Mouse (Mus musculus) C2C12 (cell line): ENCODE results near the gene Slc46a2. TPM values are rescaled to one million over a fixed set of nuclear protein-coding genes. Genes with fewer than 3 reads are reported as not detected.

ENCODE experiments used
- H3K27me3 ChIP-seq: one replicate; pipeline ENCODE4 v1.6.1; 2011; ENCODE audit not compliant: control insufficient read depth, insufficient read depth, insufficient read length
- H3K36me3 ChIP-seq: one replicate; pipeline ENCODE4 v1.6.1; 2011; ENCODE audit not compliant: control insufficient read depth, insufficient read depth
- H3K4me3 ChIP-seq: one replicate; pipeline ENCODE4 v1.5.1; 2011; ENCODE audit warnings: mild to moderate bottlenecking, control low read depth; ENCODE audit not compliant: poor library complexity, insufficient read depth, severe bottlenecking
- H3K79me2 ChIP-seq: one replicate; pipeline ENCODE4 v1.6.1; 2011; ENCODE audit not compliant: control insufficient read depth, insufficient read depth
- H3K79me3 ChIP-seq: one replicate; pipeline ENCODE4 v1.6.1; 2011; ENCODE audit warnings: low read depth, control low read depth
- H3ac ChIP-seq: one replicate; pipeline ENCODE3; 2011; ENCODE audit warnings: low read depth; ENCODE audit not compliant: control insufficient read depth, insufficient read length
- CEBPB ChIP-seq: IDR thresholded peaks from one replicate; pipeline ENCODE4 v1.6.1; 2011; ENCODE audit warnings: low read depth, mild to moderate bottlenecking, control low read depth, moderate library complexity
- CTCF ChIP-seq: IDR thresholded peaks from one replicate; pipeline ENCODE4 v1.5.1; 2011; ENCODE audit not compliant: control insufficient read depth, insufficient read depth, insufficient read length
- FOSL1 ChIP-seq: IDR thresholded peaks from one replicate; pipeline ENCODE4 v1.8.0; 2011; ENCODE audit warnings: mild to moderate bottlenecking, low read length; ENCODE audit not compliant: poor library complexity, insufficient read depth, severe bottlenecking
- MAX ChIP-seq: IDR thresholded peaks from one replicate; pipeline ENCODE4 v1.6.1; 2011; ENCODE audit warnings: mild to moderate bottlenecking, control low read depth
- MYOD1 ChIP-seq: IDR thresholded peaks from one replicate; pipeline ENCODE4 v1.6.1; 2011; ENCODE audit warnings: low read depth; ENCODE audit not compliant: control insufficient read depth, insufficient read length
- MYOG ChIP-seq: IDR thresholded peaks from one replicate; pipeline ENCODE4 v1.6.1; 2011; ENCODE audit not compliant: control insufficient read depth, insufficient read length; ENCODE audit errors: extremely low read depth
- USF1 ChIP-seq: IDR thresholded peaks from one replicate; pipeline ENCODE4 v1.6.1; 2011; ENCODE audit warnings: low read depth, mild to moderate bottlenecking, control low read depth, moderate library complexity
- polyA plus RNA-seq: library from polyadenylated mRNA; unstranded; fragments of >200 nt; fragmentation: generic; extraction: Trizol; gene quantifications from one replicate; pipeline ENCODE4 v1.2.1, GENCODE M21; 2012; ENCODE audit warnings: missing spikeins

Slc46a2 gene
- polyA plus RNA-seq, 1 experiment = not detected

- Histone ChIP-seq H3K79me2 (no peaks in the 10 kb centered on the region), H3K36me3 (no peaks in the 10 kb centered on the region)
- TF ChIP-seq CTCF = no peak
- no peak for TF ChIP-seq MYOG
- TF ChIP-seq CEBPB = no peak
- no peak for TF ChIP-seq MYOD1
Measured at GRCm38 (mm10) chr4:59878595-59878994, 36.3 kb downstream of the Slc46a2 start.

DNA sequence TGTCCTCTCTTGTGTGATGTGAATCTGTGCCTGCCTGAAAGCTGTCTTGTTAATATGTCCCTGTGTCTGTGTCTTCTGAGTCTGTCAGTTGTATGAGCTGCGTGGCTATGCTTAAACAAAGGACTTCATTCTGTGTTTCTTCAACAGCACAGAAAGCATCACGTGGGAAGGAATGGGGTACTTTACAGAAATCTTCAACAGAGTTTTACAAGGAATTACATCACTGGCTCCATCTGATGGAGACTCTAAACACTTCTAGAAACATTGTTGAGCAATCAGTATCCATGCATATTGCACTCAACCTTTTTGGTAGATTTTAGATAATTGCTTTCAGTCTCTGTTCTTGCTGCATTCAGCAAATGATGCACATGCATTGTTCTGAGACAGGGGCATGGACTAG, 37.8 kb downstream of the Slc46a2 start:
- no peak for TF ChIP-seq MYOD1
- TF ChIP-seq USF1 = no peak
- TF ChIP-seq MAX = no peak
- Histone ChIP-seq H3K27me3 (no peaks in the 10 kb centered on the region), H3K36me3 (no peaks in the 10 kb centered on the region), H3K79me2 (no peaks in the 10 kb centered on the region), H3ac (no peak overlapping the region), H3K79me3 (no peaks in the 10 kb centered on the region), H3K4me3 (no peak overlapping the region)

More at GRCm38 (mm10) chr4:59878595-59878994, 36.3 kb downstream of the Slc46a2 start:
- Histone ChIP-seq H3K27me3 (no peaks in the 10 kb centered on the region), H3K79me3 (no peaks in the 10 kb centered on the region), H3ac (no peak overlapping the region), H3K4me3 (no peak overlapping the region)

DNA sequence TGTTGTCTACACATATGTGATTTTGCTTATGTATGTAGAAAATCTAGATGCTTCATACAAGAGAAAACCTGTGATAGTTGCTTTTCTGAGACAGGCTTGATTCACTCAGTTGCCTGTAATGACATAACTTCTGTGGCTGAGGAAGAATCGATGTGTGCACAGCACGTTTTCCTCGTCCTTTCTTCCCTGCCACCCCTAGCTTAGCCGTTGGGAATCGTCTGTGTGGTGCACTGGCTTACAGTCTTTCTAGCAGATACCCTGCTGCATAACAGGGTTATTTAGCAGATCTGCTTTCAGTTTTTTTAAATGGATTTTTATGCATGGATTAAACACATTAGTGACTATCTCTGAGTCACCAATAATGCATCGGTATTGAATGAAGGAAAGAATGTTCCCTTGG, 38.3 kb downstream of the Slc46a2 start:
- no peaks in the 10 kb centered on the region for H3K36me3 ChIP-seq
- no peaks in the 10 kb centered on the region for H3K79me3 ChIP-seq
- H3ac ChIP-seq = no peak overlapping the region
- TF ChIP-seq FOSL1 = no peak
- TF ChIP-seq MYOG = no peak
- TF ChIP-seq MAX = no peak
- no peak for TF ChIP-seq USF1
- TF ChIP-seq CEBPB = no peak
- no peak for TF ChIP-seq MYOD1
- no peak for TF ChIP-seq CTCF
- no peak overlapping the region for H3K4me3 ChIP-seq
- H3K79me2 ChIP-seq = no peaks in the 10 kb centered on the region
- H3K27me3 ChIP-seq = no peaks in the 10 kb centered on the region

GRCm38 (mm10) chr4:59873830-59874229, 41.0 kb downstream of the Slc46a2 start:
- H3ac ChIP-seq = no peak overlapping the region
- no peaks in the 10 kb centered on the region for H3K27me3 ChIP-seq
- no peak overlapping the region for H3K4me3 ChIP-seq
- no peaks in the 10 kb centered on the region for H3K79me2 ChIP-seq
- H3K36me3 ChIP-seq = no peaks in the 10 kb centered on the region
- TF ChIP-seq MYOG (no peak), USF1 (peak; percentile 22)
- H3K79me3 ChIP-seq = no peaks in the 10 kb centered on the region

DNA sequence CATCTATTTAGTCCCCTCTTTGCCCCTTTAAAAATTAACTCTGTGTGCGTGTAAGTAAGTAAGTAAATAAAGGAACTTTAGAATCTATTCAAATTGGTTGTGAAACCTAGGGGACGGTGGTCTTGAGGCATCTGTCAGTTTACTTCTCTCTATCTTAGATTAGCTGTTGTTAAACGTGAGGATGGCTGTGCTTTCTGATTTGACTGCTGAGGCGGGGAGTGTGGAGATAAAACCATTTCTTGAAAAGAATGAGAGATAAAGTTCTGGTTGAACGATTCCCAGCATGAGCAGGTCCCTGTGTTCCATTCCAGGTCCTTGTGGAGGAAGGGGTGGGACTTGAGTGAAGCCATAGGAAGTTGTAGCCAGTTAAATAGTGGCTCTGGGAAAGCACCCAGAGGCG, 41.6 kb downstream of the Slc46a2 start:
- Histone ChIP-seq H3K79me3 (no peaks in the 10 kb centered on the region), H3K79me2 (no peaks in the 10 kb centered on the region), H3K36me3 (no peaks in the 10 kb centered on the region), H3ac (no peak overlapping the region), H3K27me3 (no peaks in the 10 kb centered on the region), H3K4me3 (no peak overlapping the region)
- TF ChIP-seq CTCF (no peak), USF1 (no peak), MAX (no peak), MYOG (no peak), MYOD1 (no peak), FOSL1 (no peak), CEBPB (no peak)

- H3K4me3 ChIP-seq = no peak overlapping the region
- no peaks in the 10 kb centered on the region for H3K36me3 ChIP-seq
- H3K79me2 ChIP-seq = no peaks in the 10 kb centered on the region
- TF ChIP-seq USF1 (no peak), CTCF (peak; percentile 49)
- H3K79me3 ChIP-seq = no peaks in the 10 kb centered on the region
- no peak overlapping the region for H3ac ChIP-seq
- H3K27me3 ChIP-seq = no peaks in the 10 kb centered on the region
Measured at GRCm38 (mm10) chr4:59870859-59871591, 43.8 kb downstream of the Slc46a2 start.

- Histone ChIP-seq H3K36me3 (no peaks in the 10 kb centered on the region), H3K27me3 (no peaks in the 10 kb centered on the region), H3K79me2 (no peaks in the 10 kb centered on the region), H3K4me3 (no peak overlapping the region), H3K79me3 (no peaks in the 10 kb centered on the region), H3ac (no peak overlapping the region)
- no peak for TF ChIP-seq CTCF
Measured at GRCm38 (mm10) chr4:59870433-59870832, 44.4 kb downstream of the Slc46a2 start.
